Mouse (Mus musculus): Measurements from ENCODE around the gene Kat2a.

Gene Kat2a

DNA sequence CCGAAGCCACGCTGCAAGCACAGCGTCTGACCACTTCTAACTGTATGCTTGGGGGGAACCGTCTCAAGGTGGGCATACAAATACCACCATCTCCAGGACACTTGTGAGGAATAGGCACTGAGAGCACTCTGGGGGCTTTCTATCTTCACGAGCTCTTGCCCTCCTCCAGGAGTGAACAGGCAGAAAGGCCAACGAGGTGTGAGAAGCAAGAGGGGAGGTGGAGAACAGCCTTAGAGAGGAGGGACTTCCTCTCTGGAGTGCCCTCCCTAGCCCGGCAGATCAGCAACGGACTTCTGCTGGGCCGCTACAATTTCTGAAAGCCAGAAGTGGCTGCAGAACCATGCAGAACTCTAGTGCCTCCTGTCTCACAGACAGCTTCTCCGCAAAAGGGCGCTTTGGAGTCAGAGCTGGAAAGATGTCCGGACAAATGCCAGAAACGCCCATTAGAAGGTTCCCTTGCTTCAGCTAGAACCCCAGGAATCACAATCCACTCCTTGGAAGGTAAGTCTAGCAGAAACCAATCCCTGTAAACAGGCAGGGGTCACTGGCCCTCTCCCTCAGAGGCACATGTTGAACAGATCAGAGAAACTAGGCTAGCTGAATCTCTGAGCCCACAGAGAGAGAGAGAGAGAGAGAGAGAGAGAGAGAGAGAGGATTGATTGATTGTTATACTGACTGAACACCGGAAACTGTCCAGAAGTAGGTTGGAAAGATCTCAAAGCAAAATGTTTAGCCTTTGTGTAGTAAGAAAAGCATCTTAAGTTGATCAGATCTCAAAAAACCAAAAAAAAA is 23.9 kb upstream of the Kat2a start:
- DNase-seq (ENCODE audit: low read depth, low spot score): no peak

GRCm38 (mm10) chr11:100735134-100735865 is 23.0 kb upstream of the Kat2a start:
- DNase-seq (ENCODE audit: low read depth, low spot score): no peak

GRCm38 (mm10) chr11:100730477-100731205 is 18.4 kb upstream of the Kat2a start:
- no peak for DNase-seq (ENCODE audit: low read depth, low spot score)

DNA sequence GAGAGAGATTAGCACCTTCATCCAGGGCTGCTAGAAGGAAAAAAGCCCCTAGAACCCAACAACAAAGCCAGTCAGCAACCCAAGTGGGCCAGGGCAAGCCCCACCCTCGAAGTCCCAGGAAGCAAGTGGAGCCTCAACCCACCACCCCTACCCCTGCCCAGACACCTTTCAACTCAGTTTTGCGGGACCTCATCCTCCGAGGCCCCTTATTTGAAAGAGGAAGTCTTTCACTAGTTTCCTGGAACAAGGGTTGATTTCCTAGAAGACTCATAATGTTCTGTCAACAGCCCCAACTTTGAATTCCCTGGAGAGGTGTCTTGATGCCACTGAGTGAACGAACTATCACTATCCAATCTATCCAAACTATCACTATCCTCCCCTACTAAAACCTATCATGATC is 17.7 kb upstream of the Kat2a start:
- DNase-seq (ENCODE audit: low read depth, low spot score): no peak

DNA sequence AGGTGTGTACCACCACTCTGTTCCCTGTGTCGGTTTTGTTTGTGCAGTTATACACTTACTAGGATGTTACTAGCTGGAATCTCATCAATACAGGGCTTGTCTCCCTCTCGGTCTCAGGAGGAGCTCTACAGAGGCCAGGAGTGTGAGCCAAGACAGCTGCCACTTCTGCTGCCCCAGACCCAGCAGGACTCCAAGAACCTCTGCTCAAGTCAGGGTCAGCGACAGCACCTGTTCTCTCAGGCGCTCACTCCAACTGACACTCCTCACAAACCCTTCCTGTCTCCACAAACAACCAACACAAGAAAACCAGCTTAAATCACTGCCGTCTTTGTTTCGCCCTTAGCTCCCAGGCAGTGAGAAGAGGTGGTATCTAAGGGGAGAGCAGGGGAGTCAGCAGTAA is 16.3 kb upstream of the Kat2a start:
- peak; percentile 63 for DNase-seq (ENCODE audit: low read depth, low spot score)

DNA sequence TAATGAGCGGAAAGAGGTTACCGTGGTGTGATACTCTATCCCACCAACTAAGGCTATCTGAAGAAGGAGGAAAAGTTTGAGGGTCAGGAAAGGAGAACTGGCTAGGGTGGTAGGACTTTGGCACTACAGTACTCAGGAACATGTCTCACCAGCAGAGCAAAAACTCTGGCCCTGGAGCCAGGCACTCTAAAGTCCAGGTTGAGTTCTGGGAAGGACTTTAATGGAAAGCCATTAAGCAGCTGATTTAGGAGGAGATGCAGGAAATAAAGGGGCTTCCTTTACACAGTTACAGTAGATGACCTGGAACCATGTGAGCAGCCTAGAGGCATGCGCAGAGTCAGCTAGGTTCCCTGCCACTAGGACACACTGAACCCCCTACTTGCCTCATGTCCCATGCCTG is 14.9 kb upstream of the Kat2a start:
- no peak for DNase-seq (ENCODE audit: low read depth, low spot score)

- no peak for DNase-seq (ENCODE audit: low read depth, low spot score)
Observed at GRCm38 (mm10) chr11:100724919-100725512, 12.8 kb upstream of the Kat2a start.

GRCm38 (mm10) chr11:100722493-100723028 is 10.3 kb upstream of the Kat2a start:
- DNase-seq (ENCODE audit: low read depth, low spot score): no peak

DNA sequence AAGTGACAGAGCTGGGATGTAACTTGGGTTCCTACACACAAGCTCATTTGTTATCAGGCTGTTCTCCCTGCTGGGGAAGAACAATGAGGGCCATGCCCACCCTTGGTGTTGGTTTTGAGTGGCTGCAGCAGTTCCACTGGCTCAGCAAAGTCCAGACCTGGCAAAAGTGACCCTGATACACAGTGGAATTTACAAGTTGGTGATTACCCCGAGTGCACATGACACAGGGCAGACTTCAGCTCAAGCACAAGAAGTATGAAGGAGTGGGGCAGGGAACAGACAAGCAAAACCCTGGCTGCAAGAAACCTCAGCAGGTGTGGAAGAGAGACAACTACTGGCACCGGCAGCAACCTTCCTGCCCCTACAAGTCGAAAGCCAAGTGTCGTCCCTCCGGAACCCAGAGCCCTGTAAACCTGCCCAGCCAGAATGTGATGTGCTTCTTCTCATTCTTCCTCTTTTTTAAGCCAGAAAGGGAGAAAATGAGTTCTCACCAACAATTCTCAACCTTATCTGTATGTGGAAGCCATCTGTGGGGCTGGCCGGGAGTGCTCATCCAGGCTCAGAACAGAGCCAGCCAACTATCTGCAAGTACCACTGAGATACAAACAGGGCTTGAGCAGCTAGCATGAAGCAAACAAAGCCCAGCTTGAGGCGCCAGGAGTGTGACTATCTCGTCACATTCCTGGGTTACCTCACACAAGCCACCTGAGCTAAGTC is 9.7 kb upstream of the Kat2a start:
- DNase-seq (ENCODE audit: low read depth, low spot score): no peak

- no peak for DNase-seq (ENCODE audit: low read depth, low spot score)
Observed at GRCm38 (mm10) chr11:100721254-100721653, 9.0 kb upstream of the Kat2a start.

- no peak for DNase-seq (ENCODE audit: low read depth, low spot score)
Observed at GRCm38 (mm10) chr11:100720345-100720744, 8.1 kb upstream of the Kat2a start.

- no peak for DNase-seq (ENCODE audit: low read depth, low spot score)
Observed at GRCm38 (mm10) chr11:100719893-100720292, 7.6 kb upstream of the Kat2a start.

GRCm38 (mm10) chr11:100719312-100719711 is 7.0 kb upstream of the Kat2a start:
- no peak for DNase-seq (ENCODE audit: low read depth, low spot score)

DNA sequence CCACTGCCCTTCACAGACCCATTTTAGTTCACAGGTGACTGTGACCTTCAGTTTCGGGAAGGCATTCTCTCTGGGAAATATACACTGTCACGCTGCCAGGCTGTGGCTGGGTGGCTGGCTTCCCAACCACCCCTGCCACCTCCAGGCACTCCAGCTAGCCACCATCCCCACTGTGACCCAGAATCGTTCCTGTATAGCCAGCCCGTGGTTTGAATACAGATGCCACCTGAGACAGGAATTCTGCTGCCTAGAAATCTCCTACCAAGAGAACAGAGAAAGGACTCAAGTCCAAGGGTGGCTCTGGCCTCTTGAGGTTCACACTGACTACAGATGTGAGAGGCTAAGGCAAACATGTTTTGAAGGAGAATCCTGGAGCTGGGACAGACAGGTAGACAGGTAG is 6.6 kb upstream of the Kat2a start:
- DNase-seq (ENCODE audit: low read depth, low spot score): no peak

DNA sequence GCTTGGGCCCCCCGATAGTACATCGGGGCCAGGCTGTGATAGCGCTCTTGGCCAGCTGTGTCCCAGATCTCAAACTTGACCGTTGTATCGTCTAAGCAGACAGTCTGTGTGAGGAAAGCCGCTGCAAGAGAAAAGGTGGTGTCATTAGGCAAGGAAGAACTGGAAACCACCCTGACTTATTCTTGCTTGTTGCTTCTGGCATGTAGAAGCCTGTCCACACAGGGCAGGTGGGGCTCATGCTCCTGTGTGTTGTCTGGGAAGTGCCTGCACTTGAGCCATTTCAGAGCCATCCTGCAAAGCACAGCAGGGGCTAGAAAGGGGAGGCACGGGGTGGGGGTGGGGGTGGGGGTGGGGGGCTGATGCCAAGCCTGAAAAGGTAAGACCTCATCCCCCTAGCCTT is 6.2 kb upstream of the Kat2a start:
- no peak for DNase-seq (ENCODE audit: low read depth, low spot score)

DNA sequence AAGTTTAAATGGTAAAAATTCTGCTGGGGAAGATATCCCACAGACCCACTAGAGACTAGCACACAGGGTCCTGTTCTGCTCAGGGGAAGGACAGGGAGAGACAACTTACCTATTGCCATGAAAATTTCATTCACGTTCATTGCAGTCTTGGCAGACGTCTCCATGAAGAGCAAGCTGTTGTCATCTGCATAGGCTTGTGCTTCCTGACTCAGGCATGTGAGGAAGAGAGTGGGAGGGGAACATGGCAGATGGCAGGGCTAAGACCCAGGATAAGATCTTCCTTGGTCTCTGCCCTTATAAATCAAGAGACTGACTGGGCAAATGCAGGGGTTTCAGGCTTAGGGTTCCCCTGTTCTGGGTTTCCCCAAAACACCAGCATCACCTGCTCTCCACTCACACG is 4.4 kb upstream of the Kat2a start:
- no peak for DNase-seq (ENCODE audit: low read depth, low spot score)

DNA sequence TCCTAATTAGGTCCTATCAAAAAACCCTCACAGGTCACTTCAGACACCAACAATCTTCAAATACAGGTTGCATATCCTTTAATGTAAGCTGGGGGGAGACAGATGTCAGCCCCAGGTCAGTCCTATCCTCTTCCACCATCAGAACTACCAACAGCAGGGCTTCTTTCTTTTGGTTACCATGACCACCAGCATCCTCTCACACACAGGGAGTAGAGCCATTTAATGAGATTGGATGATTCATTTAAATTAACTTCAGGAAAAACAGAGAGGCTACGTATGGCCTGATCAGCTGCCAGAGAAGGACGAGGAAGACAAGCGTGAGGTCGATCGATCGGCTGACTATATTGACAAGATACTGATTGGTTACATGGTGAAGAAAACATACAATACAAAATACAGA is 2.7 kb upstream of the Kat2a start:
- DNase-seq (ENCODE audit: low read depth, low spot score): no peak

DNA sequence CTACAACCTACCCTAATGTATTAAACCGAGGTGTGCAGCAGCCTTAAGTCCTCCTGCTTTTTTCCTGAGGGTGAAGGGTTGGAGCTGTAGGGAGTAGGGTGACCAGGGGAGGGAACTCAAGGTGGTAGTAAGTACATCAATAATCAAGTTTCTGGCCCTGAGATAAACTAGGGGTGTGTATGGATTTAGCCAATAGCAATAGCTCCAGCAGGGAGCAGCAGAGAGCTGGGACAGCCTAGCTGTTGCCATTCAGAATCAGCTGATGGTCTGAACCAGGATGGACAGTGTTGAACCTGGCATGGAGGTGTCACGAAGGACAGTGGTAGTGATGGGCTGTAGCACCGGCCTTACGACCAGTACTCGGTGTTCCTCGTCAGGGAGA is 2.3 kb upstream of the Kat2a start:
- DNase-seq (ENCODE audit: low read depth, low spot score): no peak

- no peak for DNase-seq (ENCODE audit: low read depth, low spot score)
Observed at GRCm38 (mm10) chr11:100713735-100714533, 1.7 kb upstream of the Kat2a start, which contains the start of gene Hspb9. Gene Hspb9 (plus strand): TSS chr11:100713850.

DNA sequence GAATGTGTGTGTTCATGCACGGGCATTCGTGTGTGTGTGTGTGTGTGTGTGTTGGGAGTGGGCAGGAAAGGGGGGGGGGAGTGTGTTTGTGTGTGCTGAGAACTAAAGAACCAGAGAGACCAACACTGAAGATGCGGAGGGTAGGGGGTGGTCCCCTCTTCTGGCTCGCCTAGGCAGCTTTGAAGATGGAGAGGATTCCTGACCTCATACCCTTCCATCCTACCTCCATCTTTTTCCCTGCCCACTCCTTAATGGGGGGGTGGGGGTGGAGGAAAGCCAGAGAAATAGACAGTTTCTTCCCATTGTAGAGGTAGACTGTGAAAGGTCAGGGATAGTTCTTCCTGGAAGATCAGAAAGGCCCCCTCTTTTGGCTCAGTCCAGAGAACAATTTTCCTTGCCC is 909 bp upstream of the Kat2a start:
- DNase-seq (ENCODE audit: low read depth, low spot score): no peak
